Comparison of ENCODE assay signal across 14 mouse cellular contexts in genomic region chr3:94341959-94342422, GRCm38 (mm10). TPM values are rescaled to one million over a fixed set of nuclear protein-coding genes. Genes with fewer than 3 reads are reported as not detected.
A peak's percentile ranks its signal among the peaks of the same experiment; 100 is the strongest.
DNase-seq lines count a peak whose midpoint lies in the region; ATAC-seq and TF ChIP-seq lines count a peak whose summit lies in the region.
"Had no signal": no experiment of that assay in that cellular context is flagged by ENCODE, and none has a peak within 500 bp of the region (broad histone marks: within the 10 kb centered on the region; RNA-seq: fewer than 3 reads in every experiment).

Gene Them5, plus strand, starts transcription at chr3:94342099.

- H3K4me1 ChIP-seq in forebrain, embryonic 12.5 days = peaks cover 9% of the 10 kb centered on the region
- H3K4me1 ChIP-seq in forebrain, postnatal 0 days (ENCODE audit: insufficient read depth) = no peaks in the 10 kb centered on the region
- H3K4me1 ChIP-seq in limb, embryonic 14.5 days (ENCODE audit: control insufficient read depth, insufficient read depth, low read length) = no peaks in the 10 kb centered on the region
- H3K4me1 ChIP-seq in limb, embryonic 10.5 days = no peaks in the 10 kb centered on the region
- H3K4me1 ChIP-seq in lung, adult 2 months (ENCODE audit: control insufficient read depth, insufficient read depth, low read length) = no peaks in the 10 kb centered on the region
- H3K4me1 ChIP-seq in midbrain, embryonic 16.5 days (ENCODE audit: control insufficient read depth, insufficient read depth, low read length) = no peaks in the 10 kb centered on the region
- H3K4me1 ChIP-seq: limb, embryonic 12.5 days had no signal

- H3K9ac ChIP-seq in forebrain, embryonic 12.5 days = no peak within 1 kb of the TSS
- no peak within 1 kb of the TSS for H3K9ac ChIP-seq in forebrain, postnatal 0 days
- H3K9ac ChIP-seq in limb, embryonic 14.5 days (ENCODE audit: low read depth, low read length, severe bottlenecking) = no peak within 1 kb of the TSS
- no peak within 1 kb of the TSS for H3K9ac ChIP-seq in midbrain, embryonic 16.5 days (ENCODE audit: low read depth, low read length)
- H3K9ac ChIP-seq: limb, embryonic 12.5 days had no signal

- intact Hi-C loops in gastrocnemius, adult 2 months (cut with DNase I) = no loop called here

- ATAC-seq in forebrain, embryonic 12.5 days (ENCODE audit: low FRiP score) = no peak
- ATAC-seq in forebrain, postnatal 0 days = no peak
- no peak for ATAC-seq in limb, embryonic 14.5 days (ENCODE audit: low FRiP score, low read depth)
- ATAC-seq in midbrain, embryonic 16.5 days = peak; percentile 25; the same call in 1 of the 2 replicates

- H3K4me2 ChIP-seq in forebrain, embryonic 12.5 days = no peak within 1 kb of the TSS
- no peak within 1 kb of the TSS for H3K4me2 ChIP-seq in forebrain, postnatal 0 days (ENCODE audit: low read depth)
- no peak within 1 kb of the TSS for H3K4me2 ChIP-seq in limb, embryonic 14.5 days (replicated peaks; ENCODE audit: low read depth, low read length, severe bottlenecking)
- H3K4me2 ChIP-seq in midbrain, embryonic 16.5 days (ENCODE audit: low read length) = no peak within 1 kb of the TSS
- H3K4me2 ChIP-seq: limb, embryonic 12.5 days had no signal

- no peak for TF ChIP-seq CTCF in forebrain, postnatal 0 days (IDR thresholded peaks at IDR 0.05; ENCODE audit: low read depth)
- no peak for TF ChIP-seq CTCF in lung, adult 2 months (IDR thresholded peaks at IDR 0.05; ENCODE audit: insufficient read depth, low read length)
- no peak for TF ChIP-seq CTCF in gastrocnemius, adult 2 months (IDR thresholded peaks at IDR 0.05)

- DNase-seq in forebrain, postnatal 0 days = no peak
- DNase-seq in limb, embryonic 14.5 days (ENCODE audit: low spot score) = no peak
- no peak for DNase-seq in limb, embryonic 10.5 days (ENCODE audit: low spot score)
- no peak for DNase-seq in lung, adult 2 months
- no peak for DNase-seq in embryo, embryonic 10 days (ENCODE audit: low spot score)
- no peak for DNase-seq in gastrocnemius, adult 2 months

- 73% methylated on average over 3 of the region's 3 CpGs for WGBS in forebrain, embryonic 12.5 days
- 40% methylated on average over 3 of the region's 3 CpGs for WGBS in forebrain, postnatal 0 days
- WGBS in limb, embryonic 14.5 days = 56% methylated on average over 3 of the region's 3 CpGs
- 66% methylated on average over 3 of the region's 3 CpGs for WGBS in limb, embryonic 10.5 days
- WGBS in lung, adult 2 months = 17% methylated on average over 3 of the region's 3 CpGs
- WGBS in midbrain, embryonic 16.5 days = 68% methylated on average over 3 of the region's 3 CpGs

- no peaks in the 10 kb centered on the region for H3K36me3 ChIP-seq in forebrain, embryonic 12.5 days (replicated peaks)
- H3K36me3 ChIP-seq in forebrain, postnatal 0 days (ENCODE audit: insufficient read depth) = no peaks in the 10 kb centered on the region
- no peaks in the 10 kb centered on the region for H3K36me3 ChIP-seq in limb, embryonic 14.5 days (ENCODE audit: control insufficient read depth, insufficient read depth, low read length)
- no peaks in the 10 kb centered on the region for H3K36me3 ChIP-seq in limb, embryonic 10.5 days
- H3K36me3 ChIP-seq in midbrain, embryonic 16.5 days (ENCODE audit: control insufficient read depth, insufficient read depth, low read length) = no peaks in the 10 kb centered on the region
- H3K36me3 ChIP-seq: limb, embryonic 12.5 days had no signal

- no peak within 1 kb of the TSS for H3K4me3 ChIP-seq in forebrain, embryonic 12.5 days (replicated peaks)
- no peak within 1 kb of the TSS for H3K4me3 ChIP-seq in forebrain, postnatal 0 days (ENCODE audit: low read depth, low read length)
- H3K4me3 ChIP-seq in limb, embryonic 14.5 days (replicated peaks; ENCODE audit: low read length) = no peak within 1 kb of the TSS
- H3K4me3 ChIP-seq in limb, embryonic 10.5 days = no peak within 1 kb of the TSS
- no peak within 1 kb of the TSS for H3K4me3 ChIP-seq in lung, adult 2 months (replicated peaks; ENCODE audit: extremely low read depth, low read depth, low read length)
- no peak within 1 kb of the TSS for H3K4me3 ChIP-seq in midbrain, embryonic 16.5 days (ENCODE audit: low read depth, low read length)
- no peak within 1 kb of the TSS for H3K4me3 ChIP-seq in gastrocnemius, adult 2 months
- H3K4me3 ChIP-seq: limb, embryonic 12.5 days had no signal

- no peaks in the 10 kb centered on the region for H3K27me3 ChIP-seq in forebrain, embryonic 12.5 days
- no peaks in the 10 kb centered on the region for H3K27me3 ChIP-seq in forebrain, postnatal 0 days (ENCODE audit: insufficient read depth, low read length)
- no peaks in the 10 kb centered on the region for H3K27me3 ChIP-seq in limb, embryonic 14.5 days (ENCODE audit: control insufficient read depth, insufficient read depth, low read length)
- no peaks in the 10 kb centered on the region for H3K27me3 ChIP-seq in limb, embryonic 10.5 days (ENCODE audit: low read depth, poor library complexity, severe bottlenecking)
- H3K27me3 ChIP-seq in midbrain, embryonic 16.5 days (ENCODE audit: control insufficient read depth, insufficient read depth, low read depth, low read length) = no peaks in the 10 kb centered on the region
- H3K27me3 ChIP-seq: limb, embryonic 12.5 days had no signal

- no peak for TF ChIP-seq POLR2A in limb, embryonic 14.5 days (IDR thresholded peaks at IDR 0.05; ENCODE audit: borderline replicate concordance, extremely low read depth, insufficient read depth, insufficient read length)
- TF ChIP-seq POLR2A in lung, adult 2 months (IDR thresholded peaks at IDR 0.05; ENCODE audit: borderline replicate concordance, extremely low read depth, low read depth, low read length) = no peak

- H3K9me3 ChIP-seq in forebrain, embryonic 12.5 days = no peaks in the 10 kb centered on the region
- no peaks in the 10 kb centered on the region for H3K9me3 ChIP-seq in forebrain, postnatal 0 days (ENCODE audit: low read length)
- no peaks in the 10 kb centered on the region for H3K9me3 ChIP-seq in limb, embryonic 14.5 days (ENCODE audit: control insufficient read depth, low read length)
- no peaks in the 10 kb centered on the region for H3K9me3 ChIP-seq in limb, embryonic 10.5 days (replicated peaks)
- no peaks in the 10 kb centered on the region for H3K9me3 ChIP-seq in midbrain, embryonic 16.5 days (replicated peaks; ENCODE audit: control insufficient read depth, low read length, poor library complexity, severe bottlenecking)
- H3K9me3 ChIP-seq: limb, embryonic 12.5 days had no signal

- 0 out of 2 replicates have a peak within 1 kb of the TSS, but pooled peaks have one; percentile 38 for H3K27ac ChIP-seq in forebrain, embryonic 12.5 days
- no peak within 1 kb of the TSS for H3K27ac ChIP-seq in forebrain, postnatal 0 days (ENCODE audit: low read depth, low read length)
- H3K27ac ChIP-seq in limb, embryonic 14.5 days (replicated peaks; ENCODE audit: low read depth, low read length) = no peak within 1 kb of the TSS
- H3K27ac ChIP-seq in limb, embryonic 10.5 days = no peak within 1 kb of the TSS
- H3K27ac ChIP-seq in midbrain, embryonic 16.5 days (ENCODE audit: low read length) = no peak within 1 kb of the TSS
- H3K27ac ChIP-seq in gastrocnemius, adult 2 months = no peak within 1 kb of the TSS
- H3K27ac ChIP-seq: limb, embryonic 12.5 days had no signal

RNA-seq across cellular contexts. Expression of gene Them5, which starts in this region (rescaled TPM):
- 0.31 and 0.32 TPM in 2 replicates for polyA plus RNA-seq in forebrain, embryonic 12.5 days (2016; fragmentation: Nextera tagmentation; extraction: Ambion mirVana)
- total RNA-seq in forebrain, postnatal 0 days (2014; rRNA removed) = not detected in 2 replicates
- 0.11 TPM in 1 of 2 replicates, not detected in the other for polyA plus RNA-seq in forebrain, postnatal 0 days (2015; fragmentation: Nextera tagmentation; extraction: Ambion mirVana)
- polyA plus RNA-seq in limb, embryonic 14.5 days (2012; rRNA removed) = 10.5 and 17.8 TPM in 2 replicates
- 49.3 and 73.5 TPM in 2 replicates for polyA plus RNA-seq in limb, embryonic 14.5 days (2014; fragmentation: Nextera tagmentation; extraction: Ambion mirVana)
- not detected in 2 replicates for polyA plus RNA-seq in limb, embryonic 10.5 days (2016; fragmentation: Nextera tagmentation; extraction: Ambion mirVana)
- polyA plus RNA-seq in lung, adult 2 months (2012; rRNA removed) = 0.26 and 24.4 TPM in 2 replicates
- polyA plus RNA-seq in midbrain, embryonic 16.5 days (2015; fragmentation: Nextera tagmentation; extraction: Ambion mirVana) = not detected in 2 replicates
- total RNA-seq in gastrocnemius, adult 2 months (2021) = not detected
- total RNA-seq: gastrocnemius, adult 8-10 months; heart, postnatal 25 days; layer of hippocampus, adult 18-20 months; monocyte, adult 5-6 weeks had no signal
- polyA plus RNA-seq: embryonic facial prominence, embryonic 11.5 days had no signal

Comparison
In these comparisons a context has a peak if more than half of its experiments do, and no peak if none do; other contexts are left out.
1. Peak in ATAC-seq in midbrain, embryonic 16.5 days; RNA of the gene not detected or under 1 TPM.